Mouse (Mus musculus) heart, embryonic 12.5 days (tissue): ENCODE measurements around the gene 1700047I17Rik2. TPM values are rescaled to one million over a fixed set of nuclear protein-coding genes. Genes with fewer than 3 reads are reported as not detected.
"Not testable (repeated sequence)": the region's sequence is repeated elsewhere in the genome, so short reads cannot be mapped to it uniquely, and the experiment has no call there.

Source experiments
- ATAC-seq: fragments of 200-750 bp; cut with Nextera tagmentation; 2 replicates; pipeline ENCODE4 v1.8.0; 2017; ENCODE audit warnings: moderate TSS enrichment, moderate library complexity; ENCODE audit not compliant: insufficient number of reproducible peaks, low FRiP score
- H3K27ac ChIP-seq: fragments of 300-500 bp; sonication (generic); 2 replicates; pipeline ENCODE4 v1.5.1; 2016; ENCODE audit warnings: mild to moderate bottlenecking, moderate library complexity; ENCODE audit not compliant: poor library complexity, severe bottlenecking
- H3K27me3 ChIP-seq: fragments of 300-500 bp; sonication (generic); replicated peaks from 2 replicates; pipeline ENCODE4 v1.6.1; 2016; ENCODE audit warnings: mild to moderate bottlenecking, moderate library complexity
- H3K36me3 ChIP-seq: fragments of 300-500 bp; sonication (generic); 2 replicates; pipeline ENCODE4 v1.6.1; 2016; ENCODE audit warnings: mild to moderate bottlenecking, moderate library complexity
- H3K4me1 ChIP-seq: fragments of 300-500 bp; sonication (generic); replicated peaks from 2 replicates; pipeline ENCODE4 v1.6.1; 2016; ENCODE audit warnings: mild to moderate bottlenecking
- H3K4me2 ChIP-seq: fragments of 300-500 bp; sonication (generic); 2 replicates; pipeline ENCODE4 v1.6.1; 2016; ENCODE audit warnings: mild to moderate bottlenecking, moderate library complexity
- H3K4me3 ChIP-seq: fragments of 300-500 bp; sonication (generic); 2 replicates; pipeline ENCODE4 v1.5.1; 2016; ENCODE audit warnings: mild to moderate bottlenecking
- H3K9ac ChIP-seq: fragments of 300-500 bp; sonication (generic); 2 replicates; pipeline ENCODE4 v1.6.1; 2016; ENCODE audit warnings: mild to moderate bottlenecking, moderate library complexity
- H3K9me3 ChIP-seq: fragments of 300-500 bp; sonication (generic); replicated peaks from 2 replicates; pipeline ENCODE4 v1.6.1; 2016; ENCODE audit warnings: mild to moderate bottlenecking, moderate library complexity
- WGBS: fragments of 180-500 bp; shearing (Covaris S2); methylation state at CpG from one replicate; pipeline ENCODE4 v1.1.7; 2016; 5-methylcytosine and 5-hydroxymethylcytosine counted together
- polyA plus RNA-seq: library from polyadenylated mRNA; unstranded; fragments of >200 nt; fragmentation: Nextera tagmentation; extraction: Ambion mirVana; gene quantifications from 2 replicates; pipeline ENCODE4 v1.2.1, GENCODE M21; 2016

Gene 1700047I17Rik2
- polyA plus RNA-seq, 1 experiment from 2014 or later: 0.54 TPM

GRCm38 (mm10) chr12:55261950-55262349 is 62.6 kb downstream of the 1700047I17Rik2 start:
- H3K4me1 ChIP-seq, H3K9me3 ChIP-seq, H3K27ac ChIP-seq, ATAC-seq, H3K9ac ChIP-seq, H3K27me3 ChIP-seq, H3K4me2 ChIP-seq, H3K4me3 ChIP-seq: not testable (repeated sequence)
- peaks cover 20% of the 10 kb centered on the region for H3K36me3 ChIP-seq
- WGBS: no CpG with 5 or more reads among the region's 8 CpGs

- not testable (repeated sequence) for H3K4me3 ChIP-seq, H3K9me3 ChIP-seq
These were observed 64.0 kb downstream of the 1700047I17Rik2 start for GRCm38 (mm10) chr12:55263385-55263784.

More at GRCm38 (mm10) chr12:55263385-55263784, 64.0 kb downstream of the 1700047I17Rik2 start:
- WGBS: no CpG with 5 or more reads among the region's 5 CpGs
- peaks cover 12% of the 10 kb centered on the region for H3K36me3 ChIP-seq
- H3K27me3 ChIP-seq, ATAC-seq, H3K4me1 ChIP-seq, H3K4me2 ChIP-seq, H3K9ac ChIP-seq, H3K27ac ChIP-seq: not testable (repeated sequence)

Other genes starting within 250 kb of the 1700047I17Rik2 start
- not detected in 2 replicates for gene Gm20403, start 213.1 kb upstream of the 1700047I17Rik2 start, polyA plus RNA-seq
- gene Baz1a, start 185.2 kb upstream of the 1700047I17Rik2 start, polyA plus RNA-seq: 15.5 and 19.5 TPM in 2 replicates
- gene 2700097O09Rik, start 119.5 kb upstream of the 1700047I17Rik2 start, polyA plus RNA-seq: 22.8 and 26.8 TPM in 2 replicates
- 126 and 134 TPM in 2 replicates for gene Srp54a, start 119.3 kb upstream of the 1700047I17Rik2 start, polyA plus RNA-seq
- 18.1 and 19.0 TPM in 2 replicates for gene Fam177a, start 75.1 kb upstream of the 1700047I17Rik2 start, polyA plus RNA-seq
- gene Srp54b, start 44.5 kb upstream of the 1700047I17Rik2 start, polyA plus RNA-seq: 48.5 and 51.2 TPM in 2 replicates
- gene Srp54c, start 30.6 kb downstream of the 1700047I17Rik2 start, polyA plus RNA-seq: 58.5 and 65.2 TPM in 2 replicates
- gene 1110008L16Rik, start 100.0 kb downstream of the 1700047I17Rik2 start, polyA plus RNA-seq: 12.1 and 12.2 TPM in 2 replicates
- 11.6 and 12.7 TPM in 2 replicates for gene Ppp2r3c, start 103.4 kb downstream of the 1700047I17Rik2 start, polyA plus RNA-seq
- gene Psma6, start 184.6 kb downstream of the 1700047I17Rik2 start, polyA plus RNA-seq: 298 and 308 TPM in 2 replicates